Mouse (Mus musculus) thymus, adult 2 months (tissue): ENCODE measurements around the gene Mei1. TPM values are rescaled to one million over a fixed set of nuclear protein-coding genes. Genes with fewer than 3 reads are reported as not detected.
A peak's percentile ranks its signal among the peaks of the same experiment; 100 is the strongest.

Experiments used
- DNase-seq: peaks from one replicate; pipeline ENCODE4 v3.0.0; 2021
- H3K27ac ChIP-seq: fragments of 200-500 bp; 2 replicates; pipeline ENCODE4 v1.5.1; 2012; ENCODE audit warnings: low read length, control low read depth; ENCODE audit not compliant: control insufficient read depth, insufficient read depth
- H3K27me3 ChIP-seq: fragments of 200-500 bp; 2 replicates; pipeline ENCODE4 v1.6.1; 2012; ENCODE audit warnings: mild to moderate bottlenecking, low read length, moderate library complexity, mixed read lengths; ENCODE audit not compliant: control insufficient read depth, insufficient read depth
- H3K36me3 ChIP-seq: fragments of 200-500 bp; 2 replicates; pipeline ENCODE4 v1.6.1; 2012; ENCODE audit warnings: mild to moderate bottlenecking, low read length, moderate library complexity; ENCODE audit not compliant: control insufficient read depth, insufficient read depth
- H3K4me1 ChIP-seq: fragments of 200-500 bp; replicated peaks from 2 replicates; pipeline ENCODE4 v1.6.1; 2012; ENCODE audit warnings: low read length; ENCODE audit not compliant: control insufficient read depth, insufficient read depth
- H3K4me3 ChIP-seq: fragments of 200-500 bp; 2 replicates; pipeline ENCODE4 v1.5.1; 2012; ENCODE audit warnings: mild to moderate bottlenecking, low read length, control low read depth, moderate library complexity; ENCODE audit not compliant: control insufficient read depth, insufficient read depth
- CTCF ChIP-seq: fragments of 200-500 bp; IDR thresholded peaks from 2 replicates; pipeline ENCODE4 v1.5.1; 2012; ENCODE audit warnings: mild to moderate bottlenecking, control low read depth, low read length, moderate library complexity, borderline replicate concordance; ENCODE audit not compliant: control insufficient read depth, poor library complexity, insufficient read depth; ENCODE audit errors: extremely low read depth
- POLR2A ChIP-seq: fragments of 200-500 bp; IDR thresholded peaks from 2 replicates; pipeline ENCODE4 v1.6.1; 2012; ENCODE audit warnings: mild to moderate bottlenecking, low read length, control low read depth, moderate library complexity; ENCODE audit not compliant: control insufficient read depth, poor library complexity, insufficient read depth; ENCODE audit errors: extremely low read depth
- WGBS: fragments of 180-500 bp; shearing (Covaris S2); methylation state at CpG from one replicate; pipeline ENCODE4 v1.1.7; 2018; 5-methylcytosine and 5-hydroxymethylcytosine counted together
- polyA plus RNA-seq: library from polyadenylated mRNA; depleted of rRNA; stranded (reverse); fragments of >200 nt; gene quantifications from 2 replicates; pipeline ENCODE4 v1.2.3, GENCODE M21; 2012

The Mei1 gene
- polyA plus RNA-seq, 1 experiment: 0.11 TPM

GRCm38 (mm10) chr15:82140355-82140754 lies 70.6 kb downstream of the Mei1 start:
- TF ChIP-seq CTCF: peak; percentile 42; the same call in 1 of the 2 replicates
- no peak for TF ChIP-seq POLR2A
- H3K4me1 ChIP-seq: peaks cover 27% of the 10 kb centered on the region
- WGBS: 61% methylated on average over 3 of the region's 3 CpGs
- DNase-seq: peak; percentile 72
- peaks cover 7% of the 10 kb centered on the region; the same call in 1 of the 2 replicates for H3K36me3 ChIP-seq
- H3K4me3 ChIP-seq: no peak overlapping the region
- H3K27ac ChIP-seq: no peak overlapping the region
- H3K27me3 ChIP-seq: no peaks in the 10 kb centered on the region

- no peak for DNase-seq
- no peak overlapping the region for H3K27ac ChIP-seq
- no peaks in the 10 kb centered on the region for H3K36me3 ChIP-seq
- peaks cover 35% of the 10 kb centered on the region for H3K4me1 ChIP-seq
- H3K4me3 ChIP-seq: no peak overlapping the region
- H3K27me3 ChIP-seq: no peaks in the 10 kb centered on the region
- 96% methylated on average over 5 of the region's 5 CpGs for WGBS
- TF ChIP-seq POLR2A (no peak), CTCF (no peak)
Measured at GRCm38 (mm10) chr15:82144157-82144556, 74.4 kb downstream of the Mei1 start.

- DNase-seq: no peak
- Histone ChIP-seq H3K27me3 (no peaks in the 10 kb centered on the region), H3K4me3 (no peak overlapping the region), H3K4me1 (peaks cover 32% of the 10 kb centered on the region), H3K27ac (no peak overlapping the region), H3K36me3 (no peaks in the 10 kb centered on the region)
- 87% methylated on average over 2 of the region's 2 CpGs for WGBS
- TF ChIP-seq CTCF: no peak
- no peak for TF ChIP-seq POLR2A
Measured at GRCm38 (mm10) chr15:82145408-82145807, 75.6 kb downstream of the Mei1 start.

- TF ChIP-seq POLR2A: no peak
- no peak for TF ChIP-seq CTCF
- no peaks in the 10 kb centered on the region for H3K27me3 ChIP-seq
- 26% methylated on average over 11 of the region's 11 CpGs for whole genome bisulfite sequencing
- DNase-seq: no peak
- H3K27ac ChIP-seq: peak overlapping the region; percentile 63
- no peak overlapping the region for H3K4me3 ChIP-seq
- H3K4me1 ChIP-seq: peaks cover 29% of the 10 kb centered on the region
- H3K36me3 ChIP-seq: no peaks in the 10 kb centered on the region
Measured at GRCm38 (mm10) chr15:82145851-82146769, 76.3 kb downstream of the Mei1 start.

GRCm38 (mm10) chr15:82146770-82147610 lies 77.2 kb downstream of the Mei1 start, which contains the start of gene Srebf2:
Srebf2 (plus strand) TSS chr15:82147181.
- H3K36me3 ChIP-seq: no peaks in the 10 kb centered on the region
- under 1% methylated on average over 78 of the region's 79 CpGs for WGBS
- peak; percentile 60; the same call in 1 of the 2 replicates for TF ChIP-seq CTCF
- TF ChIP-seq POLR2A: peak; percentile 74; the same call in 1 of the 2 replicates
- peak within 1 kb of the TSS; percentile 85 for H3K4me3 ChIP-seq
- peak within 1 kb of the TSS; percentile 63 for H3K27ac ChIP-seq
- no peaks in the 10 kb centered on the region for H3K27me3 ChIP-seq
- H3K4me1 ChIP-seq: peaks cover 22% of the 10 kb centered on the region
- peak; percentile 97 for DNase-seq

- DNase-seq: peak; percentile 46
- H3K4me3 ChIP-seq: peak overlapping the region; percentile 85
Measured at GRCm38 (mm10) chr15:82147611-82148111, 77.9 kb downstream of the Mei1 start.

More at GRCm38 (mm10) chr15:82147611-82148111, 77.9 kb downstream of the Mei1 start:
- TF ChIP-seq POLR2A (no peak), CTCF (no peak; the same call in 1 of the 2 replicates)
- H3K4me1 ChIP-seq: peaks cover 24% of the 10 kb centered on the region
- H3K27me3 ChIP-seq: no peaks in the 10 kb centered on the region
- 1% methylated on average over 48 of the region's 50 CpGs for WGBS
- no peaks in the 10 kb centered on the region for H3K36me3 ChIP-seq
- H3K27ac ChIP-seq: 0 out of 2 replicates have a peak overlapping the region, but pooled peaks have one; percentile 6
